Mouse (Mus musculus) hindbrain, embryonic 10.5 days (tissue): ENCODE data around the gene Cept1. TPM values are rescaled to one million over a fixed set of nuclear protein-coding genes. Genes with fewer than 3 reads are reported as not detected.

Source experiments
- DNase-seq: peaks from one replicate; pipeline ENCODE4 v3.0.0-alpha.2; 2017; ENCODE audit warnings: low spot score
- H3K27ac ChIP-seq: fragments of 300-500 bp; sonication (generic); 2 replicates; pipeline ENCODE4 v1.5.1; 2016; ENCODE audit warnings: mild to moderate bottlenecking, moderate library complexity
- H3K27me3 ChIP-seq: fragments of 300-500 bp; sonication (generic); 2 replicates; pipeline ENCODE4 v1.6.1; 2016; ENCODE audit warnings: mild to moderate bottlenecking; ENCODE audit not compliant: poor library complexity, insufficient read depth, severe bottlenecking
- H3K36me3 ChIP-seq: fragments of 300-500 bp; sonication (generic); 2 replicates; pipeline ENCODE4 v1.6.1; 2016; ENCODE audit warnings: mild to moderate bottlenecking, moderate library complexity
- H3K4me1 ChIP-seq: fragments of 300-500 bp; sonication (generic); replicated peaks from 2 replicates; pipeline ENCODE4 v1.6.1; 2016; ENCODE audit warnings: mild to moderate bottlenecking
- H3K4me3 ChIP-seq: fragments of 300-500 bp; sonication (generic); 2 replicates; pipeline ENCODE4 v1.5.1; 2016; ENCODE audit warnings: mild to moderate bottlenecking, moderate library complexity
- H3K9me3 ChIP-seq: fragments of 300-500 bp; sonication (generic); 2 replicates; pipeline ENCODE4 v1.6.1; 2016; ENCODE audit warnings: mild to moderate bottlenecking, moderate library complexity
- WGBS: fragments of 180-500 bp; shearing (Covaris S2); methylation state at CpG from one replicate; pipeline ENCODE4 v1.1.7; 2016; 5-methylcytosine and 5-hydroxymethylcytosine counted together
- polyA plus RNA-seq: library from polyadenylated mRNA; unstranded; fragments of >200 nt; fragmentation: Nextera tagmentation; extraction: Ambion mirVana; gene quantifications from 2 replicates; pipeline ENCODE4 v1.2.1, GENCODE M21; 2016

Gene Cept1
- polyA plus RNA-seq, 1 experiment from 2014 or later: 33.1 TPM

- Histone ChIP-seq H3K9me3 (no peaks in the 10 kb centered on the region), H3K27ac (no peak overlapping the region), H3K27me3 (no peaks in the 10 kb centered on the region), H3K4me3 (no peak overlapping the region), H3K36me3 (0 out of 2 replicates have a peak, but pooled peaks cover 5% of the 10 kb centered on the region), H3K4me1 (no peaks in the 10 kb centered on the region)
- DNase-seq: no peak
- 84% methylated on average over 2 of the region's 2 CpGs for WGBS
Observed at GRCm38 (mm10) chr3:106526411-106526810, 21.2 kb downstream of the Cept1 start.

GRCm38 (mm10) chr3:106522730-106523129 lies 24.9 kb downstream of the Cept1 start:
- Histone ChIP-seq H3K36me3 (no peaks in the 10 kb centered on the region), H3K27me3 (no peaks in the 10 kb centered on the region), H3K9me3 (no peaks in the 10 kb centered on the region), H3K27ac (no peak overlapping the region), H3K4me1 (no peaks in the 10 kb centered on the region), H3K4me3 (no peak overlapping the region)
- DNase-seq: no peak
- 96% methylated on average over 1 of the region's 1 CpGs for WGBS

- Histone ChIP-seq H3K27me3 (no peaks in the 10 kb centered on the region), H3K36me3 (0 out of 2 replicates have a peak, but pooled peaks cover 4% of the 10 kb centered on the region)
- 91% methylated on average over 6 of the region's 6 CpGs for WGBS
Observed at GRCm38 (mm10) chr3:106515016-106515415, 32.6 kb downstream of the Cept1 start.

GRCm38 (mm10) chr3:106510669-106511068 lies 36.9 kb downstream of the Cept1 start:
- 91% methylated on average over 1 of the region's 1 CpGs for WGBS
- no peak overlapping the region for H3K27ac ChIP-seq
- no peak overlapping the region for H3K4me3 ChIP-seq

More at GRCm38 (mm10) chr3:106515016-106515415, 32.6 kb downstream of the Cept1 start:
- no peak overlapping the region for H3K4me3 ChIP-seq
- H3K4me1 ChIP-seq: no peaks in the 10 kb centered on the region
- H3K9me3 ChIP-seq: no peaks in the 10 kb centered on the region
- no peak overlapping the region for H3K27ac ChIP-seq
- no peak for DNase-seq

GRCm38 (mm10) chr3:106502892-106503291 lies 44.7 kb downstream of the Cept1 start:
- H3K27ac ChIP-seq: no peak overlapping the region
- 97% methylated on average over 2 of the region's 2 CpGs for WGBS
- no peaks in the 10 kb centered on the region for H3K27me3 ChIP-seq
- no peak for DNase-seq
- H3K36me3 ChIP-seq: peaks cover 31% of the 10 kb centered on the region
- H3K4me1 ChIP-seq: no peaks in the 10 kb centered on the region
- no peaks in the 10 kb centered on the region for H3K9me3 ChIP-seq
- H3K4me3 ChIP-seq: no peak overlapping the region

More at GRCm38 (mm10) chr3:106510669-106511068, 36.9 kb downstream of the Cept1 start:
- no peaks in the 10 kb centered on the region for H3K9me3 ChIP-seq
- H3K27me3 ChIP-seq: no peaks in the 10 kb centered on the region
- H3K4me1 ChIP-seq: no peaks in the 10 kb centered on the region
- 0 out of 2 replicates have a peak, but pooled peaks cover 4% of the 10 kb centered on the region for H3K36me3 ChIP-seq
- DNase-seq: no peak

GRCm38 (mm10) chr3:106500510-106500909 lies 47.1 kb downstream of the Cept1 start:
- H3K4me3 ChIP-seq: no peak overlapping the region
- no peak for DNase-seq
- peaks cover 31% of the 10 kb centered on the region for H3K36me3 ChIP-seq
- H3K27me3 ChIP-seq: no peaks in the 10 kb centered on the region
- H3K27ac ChIP-seq: no peak overlapping the region
- no peaks in the 10 kb centered on the region for H3K9me3 ChIP-seq
- H3K4me1 ChIP-seq: no peaks in the 10 kb centered on the region
- WGBS: 89% methylated on average over 2 of the region's 2 CpGs

- Histone ChIP-seq H3K27ac (no peak overlapping the region), H3K9me3 (no peaks in the 10 kb centered on the region), H3K4me1 (no peaks in the 10 kb centered on the region), H3K27me3 (no peaks in the 10 kb centered on the region), H3K4me3 (no peak overlapping the region), H3K36me3 (peaks cover 9% of the 10 kb centered on the region; the same call in 1 of the 2 replicates)
- WGBS: 80% methylated on average over 3 of the region's 3 CpGs
- DNase-seq: no peak
Observed at GRCm38 (mm10) chr3:106496996-106497395, 50.6 kb downstream of the Cept1 start.

- DNase-seq: no peak
- H3K27me3 ChIP-seq: no peaks in the 10 kb centered on the region
- 79% methylated on average over 4 of the region's 4 CpGs for WGBS
- H3K4me1 ChIP-seq: no peaks in the 10 kb centered on the region
- no peak overlapping the region for H3K4me3 ChIP-seq
- H3K36me3 ChIP-seq: peaks cover 2% of the 10 kb centered on the region; the same call in 1 of the 2 replicates
- H3K9me3 ChIP-seq: no peaks in the 10 kb centered on the region
- no peak overlapping the region for H3K27ac ChIP-seq
Observed at GRCm38 (mm10) chr3:106496045-106496721, 51.4 kb downstream of the Cept1 start.

- 94% methylated on average over 1 of the region's 1 CpGs for whole genome bisulfite sequencing
- Histone ChIP-seq H3K36me3 (peaks cover under 1% of the 10 kb centered on the region; the same call in 1 of the 2 replicates), H3K4me1 (no peaks in the 10 kb centered on the region), H3K9me3 (no peaks in the 10 kb centered on the region), H3K27ac (no peak overlapping the region), H3K4me3 (no peak overlapping the region), H3K27me3 (no peaks in the 10 kb centered on the region)
- DNase-seq: no peak
Observed at GRCm38 (mm10) chr3:106495346-106496044, 52.1 kb downstream of the Cept1 start.

- 89% methylated on average over 1 of the region's 1 CpGs for WGBS
- Histone ChIP-seq H3K27me3 (no peaks in the 10 kb centered on the region), H3K36me3 (no peaks in the 10 kb centered on the region), H3K4me1 (no peaks in the 10 kb centered on the region), H3K4me3 (no peak overlapping the region), H3K27ac (no peak overlapping the region), H3K9me3 (no peaks in the 10 kb centered on the region)
- no peak for DNase-seq
Observed at GRCm38 (mm10) chr3:106494417-106494950, 53.1 kb downstream of the Cept1 start.

GRCm38 (mm10) chr3:106493882-106494281 lies 53.7 kb downstream of the Cept1 start:
- WGBS: 85% methylated on average over 3 of the region's 3 CpGs
- Histone ChIP-seq H3K27ac (no peak overlapping the region), H3K9me3 (no peaks in the 10 kb centered on the region), H3K4me3 (no peak overlapping the region), H3K27me3 (no peaks in the 10 kb centered on the region), H3K4me1 (no peaks in the 10 kb centered on the region), H3K36me3 (no peaks in the 10 kb centered on the region)
- DNase-seq: no peak

GRCm38 (mm10) chr3:106493202-106493601 lies 54.4 kb downstream of the Cept1 start:
- no peak overlapping the region for H3K27ac ChIP-seq
- no peaks in the 10 kb centered on the region for H3K4me1 ChIP-seq
- 90% methylated on average over 8 of the region's 8 CpGs for WGBS
- H3K4me3 ChIP-seq: no peak overlapping the region
- H3K27me3 ChIP-seq: no peaks in the 10 kb centered on the region
- DNase-seq: no peak
- H3K36me3 ChIP-seq: no peaks in the 10 kb centered on the region
- H3K9me3 ChIP-seq: no peaks in the 10 kb centered on the region

- Histone ChIP-seq H3K27ac (no peak overlapping the region), H3K4me1 (no peaks in the 10 kb centered on the region), H3K36me3 (no peaks in the 10 kb centered on the region), H3K27me3 (no peaks in the 10 kb centered on the region), H3K4me3 (no peak overlapping the region), H3K9me3 (no peaks in the 10 kb centered on the region)
- DNase-seq: no peak
- 87% methylated on average over 1 of the region's 1 CpGs for WGBS
Observed at GRCm38 (mm10) chr3:106492723-106493122, 54.9 kb downstream of the Cept1 start.
